Mouse (Mus musculus): ENCODE data around the gene Efcab10. TPM values are rescaled to one million over a fixed set of nuclear protein-coding genes. Genes with fewer than 3 reads are reported as not detected.

Gene Efcab10
- total RNA-seq, 2 experiments from 2014 or later, result not detected

- no peak for DNase-seq
Observed at GRCm38 (mm10) chr12:33427726-33428125, 33.1 kb downstream of the Efcab10 start.

- peak; percentile 99 for DNase-seq
Observed at GRCm38 (mm10) chr12:33429387-33430160, 34.9 kb downstream of the Efcab10 start, which contains the start of gene Twistnb. TSS of gene Twistnb (plus strand) at chr12:33429635.

- no peak for DNase-seq
Observed at GRCm38 (mm10) chr12:33433812-33434211, 39.2 kb downstream of the Efcab10 start.

GRCm38 (mm10) chr12:33434758-33435157 lies 40.1 kb downstream of the Efcab10 start:
- no peak for DNase-seq

Other genes starting within 250 kb of the Efcab10 start
- gene Atxn7l1, start 247.2 kb upstream of the Efcab10 start, total RNA-seq (2021), result 10 to 100 TPM; 20.2 to 24.4 TPM
- gene Twistnb, start 34.8 kb downstream of the Efcab10 start, total RNA-seq (2021), result 10 to 100 TPM; 11.5 to 12.3 TPM

All from gastrocnemius, postnatal 10 days (tissue).